Mouse (Mus musculus): ENCODE results near the gene Olfr1106. TPM values are rescaled to one million over a fixed set of nuclear protein-coding genes. Genes with fewer than 3 reads are reported as not detected.

The Olfr1106 gene
- total RNA-seq (2023): not detected

GRCm38 (mm10) chr2:87052173-87052572 lies at the start of gene Olfr1106:
TSS of gene Olfr1106 (minus strand) at chr2:87052273.

GRCm38 (mm10) chr2:87095908-87096307 lies 43.8 kb upstream of the Olfr1106 start, which contains the start of gene Olfr1109:
TSS of gene Olfr1109 (minus strand) at chr2:87096008.

GRCm38 (mm10) chr2:87075717-87076116 lies 23.6 kb upstream of the Olfr1106 start, which contains the start of gene Olfr1107:
TSS of gene Olfr1107 (minus strand) at chr2:87075817.

DNA sequence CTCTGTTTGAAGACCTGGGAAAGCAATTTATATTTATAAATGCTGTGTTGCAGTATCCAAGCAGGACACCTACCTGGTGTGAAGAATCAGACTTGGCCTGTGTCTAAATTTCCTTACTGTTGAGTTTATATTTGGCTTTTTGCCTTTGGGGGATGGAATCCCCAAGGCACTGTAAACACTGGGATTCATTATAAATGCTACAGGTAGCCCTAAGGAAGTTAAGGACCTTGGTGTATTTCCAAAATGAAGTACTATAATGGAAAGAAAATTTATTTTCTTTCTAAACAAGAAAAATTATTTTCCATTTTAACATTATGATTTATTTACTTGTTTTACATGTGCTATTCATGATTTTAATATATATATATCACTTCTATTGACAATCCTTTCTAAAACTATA lies 15.6 kb downstream of the Olfr1106 start, which contains the start of gene Olfr1105:
Gene Olfr1105 (minus strand): TSS at position 101 of the 400 bp plus-strand sequence.

DNA sequence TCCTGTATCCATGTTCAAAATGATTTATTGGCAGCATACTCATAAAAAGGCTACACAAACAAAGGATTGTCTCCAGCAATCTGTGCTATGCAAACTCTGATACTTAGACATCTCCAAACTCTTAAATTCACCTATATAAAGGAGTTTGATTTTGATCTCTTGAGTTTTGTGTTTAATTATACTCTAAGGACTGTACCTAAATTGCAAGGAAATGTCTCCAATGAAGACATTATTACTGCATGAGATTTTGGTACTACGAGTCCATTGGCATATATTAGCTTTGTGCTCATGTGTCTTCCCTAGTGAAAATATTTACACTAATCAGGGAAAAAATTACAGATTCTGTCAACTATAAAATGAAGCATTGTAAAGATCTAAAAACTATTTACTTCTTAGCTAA lies 25.1 kb downstream of the Olfr1106 start, which contains the start of gene Olfr1104:
Gene Olfr1104 (minus strand): TSS at position 101 of the 400 bp plus-strand sequence.

DNA sequence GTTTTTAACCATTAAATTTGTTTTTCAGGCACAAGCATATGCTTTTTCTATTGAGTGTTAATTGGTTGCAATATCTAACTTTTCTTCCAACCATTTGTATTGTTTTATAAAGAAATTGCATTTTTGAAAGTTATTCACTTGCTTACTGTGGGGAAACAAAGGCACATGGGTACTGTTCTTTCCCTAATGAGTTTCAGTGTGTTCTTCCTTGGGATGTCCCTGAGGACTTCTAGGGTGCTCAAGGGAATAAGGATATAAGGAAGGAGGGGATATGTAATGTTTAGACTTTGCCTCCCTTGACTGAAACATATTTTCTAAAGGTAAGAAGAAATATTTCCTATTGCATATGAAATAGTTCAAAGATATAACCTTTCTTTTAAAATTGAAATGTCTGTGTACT lies 54.0 kb downstream of the Olfr1106 start, which contains the start of gene Olfr1102:
Gene Olfr1102 (plus strand): TSS at position 301 of the 400 bp plus-strand sequence.

Other genes with a start within 250 kb of the Olfr1106 start
- gene Olfr141, start 242.3 kb downstream of the Olfr1106 start, total RNA-seq (2023): not detected
- gene Olfr1094, start 227.6 kb downstream of the Olfr1106 start, total RNA-seq (2023): not detected
- not detected for gene Olfr1095, start 200.6 kb downstream of the Olfr1106 start, total RNA-seq (2023)
- not detected for gene Gm13723, start 177.5 kb downstream of the Olfr1106 start, total RNA-seq (2023)
- not detected for gene Olfr1097, start 160.1 kb downstream of the Olfr1106 start, total RNA-seq (2023)
- not detected for gene Olfr1098, start 127.7 kb downstream of the Olfr1106 start, total RNA-seq (2023)
- not detected for gene Olfr1099, start 91.6 kb downstream of the Olfr1106 start, total RNA-seq (2023)
- not detected for gene Olfr1100, start 72.3 kb downstream of the Olfr1106 start, total RNA-seq (2023)
- not detected for gene Olfr1101, start 61.1 kb downstream of the Olfr1106 start, total RNA-seq (2023)
- gene Olfr1102, start 53.9 kb downstream of the Olfr1106 start, total RNA-seq (2023): not detected
- gene Olfr1104, start 25.2 kb downstream of the Olfr1106 start, total RNA-seq (2023): not detected
- gene Olfr1105, start 15.7 kb downstream of the Olfr1106 start, total RNA-seq (2023): not detected
- gene Olfr1107, start 23.5 kb upstream of the Olfr1106 start, total RNA-seq (2023): not detected
- not detected for gene Olfr1109, start 43.7 kb upstream of the Olfr1106 start, total RNA-seq (2023)
- gene Olfr259, start 62.3 kb upstream of the Olfr1106 start, total RNA-seq (2023): not detected
- not detected for gene Olfr1110, start 88.0 kb upstream of the Olfr1106 start, total RNA-seq (2023)
- gene Olfr1111, start 100.4 kb upstream of the Olfr1106 start, total RNA-seq (2023): not detected
- gene Olfr1112, start 135.5 kb upstream of the Olfr1106 start, total RNA-seq (2023): not detected
- gene Olfr1113, start 156.7 kb upstream of the Olfr1106 start, total RNA-seq (2023): not detected
- not detected for gene Olfr1115, start 195.7 kb upstream of the Olfr1106 start, total RNA-seq (2023)
- gene Olfr1116, start 215.3 kb upstream of the Olfr1106 start, total RNA-seq (2023): not detected